14 mouse cellular contexts compared by ENCODE assay signal in the genomic region with DNA sequence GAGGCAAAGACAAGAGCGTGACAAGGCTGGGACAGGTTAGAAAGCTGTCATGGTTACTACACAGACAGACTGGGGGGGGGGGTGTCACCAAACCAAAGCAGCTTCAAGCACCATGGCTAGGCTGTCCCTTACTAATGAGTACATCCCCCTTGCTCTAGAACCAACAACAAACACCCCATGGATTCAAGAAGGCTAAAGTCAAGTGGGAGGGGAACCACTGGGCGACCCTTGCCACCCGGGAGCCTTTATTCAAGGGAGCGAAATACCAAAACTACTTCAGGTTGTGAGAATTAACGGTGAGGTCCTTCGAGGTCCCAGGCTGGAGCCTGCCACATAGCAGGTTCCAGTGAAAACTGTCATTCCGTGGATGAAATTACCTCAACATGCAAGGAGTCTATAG. TPM values are rescaled to one million over a fixed set of nuclear protein-coding genes. Genes with fewer than 3 reads are reported as not detected.
DNase-seq lines count a peak whose midpoint lies in the region; ATAC-seq and TF ChIP-seq lines count a peak whose summit lies in the region.
"Had no signal": no experiment of that assay in that cellular context is flagged by ENCODE, and none has a peak within 500 bp of the region (broad histone marks: within the 10 kb centered on the region; RNA-seq: fewer than 3 reads in every experiment).

No protein-coding gene starts in this region.

- H3K4me2 ChIP-seq in midbrain, postnatal 0 days (ENCODE audit: low read depth, low read length, poor library complexity, severe bottlenecking), result no peak overlapping the region
- peak overlapping the region; percentile 91 for H3K4me2 ChIP-seq in forebrain, embryonic 14.5 days (ENCODE audit: low read length)
- H3K4me2 ChIP-seq in liver, embryonic 14.5 days (ENCODE audit: low read depth), result peak overlapping the region; percentile 35

- peaks cover 64% of the 10 kb centered on the region for H3K4me1 ChIP-seq in midbrain, embryonic 10.5 days
- peaks cover 2% of the 10 kb centered on the region; the same call in 1 of the 2 replicates for H3K4me1 ChIP-seq in midbrain, postnatal 0 days (ENCODE audit: insufficient read depth, low read length)
- H3K4me1 ChIP-seq in forebrain, embryonic 14.5 days (ENCODE audit: control insufficient read depth, insufficient read depth, low read length), result peaks cover 33% of the 10 kb centered on the region
- no peaks in the 10 kb centered on the region for H3K4me1 ChIP-seq in liver, embryonic 14.5 days (replicated peaks; ENCODE audit: control insufficient read depth in 2 of 2, insufficient read depth in 2 of 2, low read length in 1 of 2)

- H3K27me3 ChIP-seq in midbrain, embryonic 10.5 days (ENCODE audit: low read depth, poor library complexity, severe bottlenecking), result peaks cover 13% of the 10 kb centered on the region
- peaks cover 21% of the 10 kb centered on the region for H3K27me3 ChIP-seq in midbrain, postnatal 0 days (ENCODE audit: insufficient read depth, low read length)
- peaks cover 44% of the 10 kb centered on the region for H3K27me3 ChIP-seq in forebrain, embryonic 14.5 days (replicated peaks; ENCODE audit: control insufficient read depth, insufficient read depth, low read length)
- peaks cover 63% of the 10 kb centered on the region for H3K27me3 ChIP-seq in liver, embryonic 14.5 days (ENCODE audit: control insufficient read depth, insufficient read depth, low read length)

- WGBS in midbrain, embryonic 10.5 days, result 3% methylated on average over 7 of the region's 7 CpGs
- WGBS in midbrain, postnatal 0 days, result 18% methylated on average over 7 of the region's 7 CpGs
- WGBS in forebrain, embryonic 14.5 days, result 3% methylated on average over 7 of the region's 7 CpGs
- WGBS in liver, embryonic 14.5 days (ENCODE audit: insufficient replicate concordance), result 26% methylated on average over 7 of the region's 7 CpGs

- H3K4me3 ChIP-seq in midbrain, embryonic 10.5 days, result peak overlapping the region; percentile 95
- H3K4me3 ChIP-seq in midbrain, postnatal 0 days (ENCODE audit: low read depth, low read length), result no peak overlapping the region
- H3K4me3 ChIP-seq in forebrain, embryonic 14.5 days (ENCODE audit: low read depth, low read length), result peak overlapping the region; percentile 16
- no peak overlapping the region for H3K4me3 ChIP-seq in liver, embryonic 14.5 days (ENCODE audit: insufficient read depth in 1 of 2, low read depth in 2 of 2, low read length in 2 of 2)
- H3K4me3 ChIP-seq: myocyte had no signal

- ATAC-seq in midbrain, postnatal 0 days (ENCODE audit: low FRiP score), result no peak
- ATAC-seq in forebrain, embryonic 14.5 days, result no peak
- ATAC-seq in liver, embryonic 14.5 days (ENCODE audit: insufficient read depth), result no peak

- peak overlapping the region; percentile 98 for H3K27ac ChIP-seq in midbrain, embryonic 10.5 days (replicated peaks)
- H3K27ac ChIP-seq in midbrain, postnatal 0 days (ENCODE audit: low read depth, low read length), result no peak overlapping the region
- H3K27ac ChIP-seq in forebrain, embryonic 14.5 days (ENCODE audit: low read depth, low read length), result no peak overlapping the region
- no peak overlapping the region for H3K27ac ChIP-seq in liver, embryonic 14.5 days

- TF ChIP-seq CTCF in midbrain, postnatal 0 days (IDR thresholded peaks at IDR 0.05), result no peak
- TF ChIP-seq CTCF in liver, embryonic 14.5 days (IDR thresholded peaks at IDR 0.05; ENCODE audit: low read depth), result no peak

- no peak overlapping the region for H3K9ac ChIP-seq in midbrain, postnatal 0 days (replicated peaks; ENCODE audit: low read length, poor library complexity, severe bottlenecking)
- H3K9ac ChIP-seq in forebrain, embryonic 14.5 days (ENCODE audit: low read length), result peak overlapping the region; percentile 40; the same call in 1 of the 2 replicates
- H3K9ac ChIP-seq in liver, embryonic 14.5 days (replicated peaks), result no peak overlapping the region

- no peaks in the 10 kb centered on the region for H3K9me3 ChIP-seq in midbrain, embryonic 10.5 days (replicated peaks)
- H3K9me3 ChIP-seq in midbrain, postnatal 0 days (ENCODE audit: low read length), result no peaks in the 10 kb centered on the region
- no peaks in the 10 kb centered on the region for H3K9me3 ChIP-seq in forebrain, embryonic 14.5 days (replicated peaks; ENCODE audit: control insufficient read depth, low read length)
- H3K9me3 ChIP-seq in liver, embryonic 14.5 days (ENCODE audit: control insufficient read depth, low read length), result no peaks in the 10 kb centered on the region

- DNase-seq in midbrain, embryonic 10.5 days (ENCODE audit: low spot score), result no peak
- no peak for DNase-seq in midbrain, postnatal 0 days (ENCODE audit: low spot score)
- DNase-seq in forebrain, embryonic 14.5 days (ENCODE audit: low spot score), result no peak
- no peak for DNase-seq in liver, embryonic 14.5 days (ENCODE audit: low read depth in 3 of 3, low spot score in 3 of 3)
- DNase-seq in spleen, postnatal 4 days (ENCODE audit: low spot score in 2 of 2), result no peak
- DNase-seq in layer of hippocampus, postnatal 36 days, result no peak
- no peak for DNase-seq in right cerebral cortex, postnatal 4 days
- DNase-seq: adrenal gland, postnatal 10 days; gastrocnemius, postnatal 36 days; kidney, adult 11 months; lung, postnatal 36 days; thymus, postnatal 36 days had no signal

- TF ChIP-seq EP300 in liver, embryonic 14.5 days (IDR thresholded peaks at IDR 0.05; ENCODE audit: low read depth), result no peak

- peaks cover 24% of the 10 kb centered on the region for H3K36me3 ChIP-seq in midbrain, embryonic 10.5 days
- no peaks in the 10 kb centered on the region for H3K36me3 ChIP-seq in midbrain, postnatal 0 days (ENCODE audit: insufficient read depth, low read length)
- H3K36me3 ChIP-seq in forebrain, embryonic 14.5 days (ENCODE audit: control insufficient read depth, insufficient read depth, low read length), result no peaks in the 10 kb centered on the region
- no peaks in the 10 kb centered on the region for H3K36me3 ChIP-seq in liver, embryonic 14.5 days (replicated peaks; ENCODE audit: control insufficient read depth, insufficient read depth, low read depth)

RNA-seq across cellular contexts. Expression of gene Sall4, which starts 4.0 kb away (rescaled TPM):
- polyA plus RNA-seq in midbrain, embryonic 10.5 days (2016; fragmentation: Nextera tagmentation; extraction: Ambion mirVana), result 53.9 and 74.3 TPM in 2 replicates
- total RNA-seq in midbrain, postnatal 0 days (2014; rRNA removed), result 0.60 and 1.8 TPM in 2 replicates
- polyA plus RNA-seq in midbrain, postnatal 0 days (2015; fragmentation: Nextera tagmentation; extraction: Ambion mirVana), result 0.54 and 0.87 TPM in 2 replicates
- polyA plus RNA-seq in forebrain, embryonic 14.5 days (2014; fragmentation: Nextera tagmentation; extraction: Ambion mirVana), result 0.71 and 1.1 TPM in 2 replicates
- polyA plus RNA-seq in liver, embryonic 14.5 days (2012; rRNA removed), result 1.9 TPM in 2 replicates
- polyA plus RNA-seq in liver, embryonic 14.5 days (2014; fragmentation: Nextera tagmentation; extraction: Ambion mirVana), result 3.9 and 4.9 TPM in 2 replicates
- total RNA-seq in layer of hippocampus, postnatal 36 days (2021), result under 1 TPM; 0.57 to 0.83 TPM
- total RNA-seq: common myeloid progenitor, adult 5-6 weeks had no signal
- polyA plus RNA-seq: myocyte had no signal

RNA-seq across cellular contexts. Expression of gene Atp9a, which starts 21.6 kb away (rescaled TPM):
- polyA plus RNA-seq in midbrain, embryonic 10.5 days (2016; fragmentation: Nextera tagmentation; extraction: Ambion mirVana), result 15.5 and 23.0 TPM in 2 replicates
- 600 and 607 TPM in 2 replicates for total RNA-seq in midbrain, postnatal 0 days (2014; rRNA removed)
- 159 and 163 TPM in 2 replicates for polyA plus RNA-seq in midbrain, postnatal 0 days (2015; fragmentation: Nextera tagmentation; extraction: Ambion mirVana)
- polyA plus RNA-seq in forebrain, embryonic 14.5 days (2014; fragmentation: Nextera tagmentation; extraction: Ambion mirVana), result 42.4 and 46.2 TPM in 2 replicates
- polyA plus RNA-seq in liver, embryonic 14.5 days (2012; rRNA removed), result 2.1 and 2.3 TPM in 2 replicates
- 1.3 and 1.7 TPM in 2 replicates for polyA plus RNA-seq in liver, embryonic 14.5 days (2014; fragmentation: Nextera tagmentation; extraction: Ambion mirVana)
- 100 to 1,000 TPM; 342 to 346 TPM for total RNA-seq in layer of hippocampus, postnatal 36 days (2021)
- total RNA-seq: common myeloid progenitor, adult 5-6 weeks had no signal

Comparison
In these comparisons a context has a peak if more than half of its experiments do, and no peak if none do; other contexts are left out.
1. H3K4me3 ChIP-seq: peak in midbrain, embryonic 10.5 days (single experiment) and forebrain, embryonic 14.5 days (single experiment); none in midbrain, postnatal 0 days (single experiment) and liver, embryonic 14.5 days (0 of 2).